Mouse (Mus musculus) testis, postnatal 14 days (tissue): ENCODE measurements around the gene Cyp51.
A peak's percentile ranks its signal among the peaks of the same experiment; 100 is the strongest.
"Not testable (repeated sequence)": the region's sequence is repeated elsewhere in the genome, so short reads cannot be mapped to it uniquely, and the experiment has no call there.

Experiments used
- DNase-seq: peaks from one replicate; pipeline ENCODE4 v3.0.0; 2021; ENCODE audit warnings: low spot score

Cyp51 gene

DNA sequence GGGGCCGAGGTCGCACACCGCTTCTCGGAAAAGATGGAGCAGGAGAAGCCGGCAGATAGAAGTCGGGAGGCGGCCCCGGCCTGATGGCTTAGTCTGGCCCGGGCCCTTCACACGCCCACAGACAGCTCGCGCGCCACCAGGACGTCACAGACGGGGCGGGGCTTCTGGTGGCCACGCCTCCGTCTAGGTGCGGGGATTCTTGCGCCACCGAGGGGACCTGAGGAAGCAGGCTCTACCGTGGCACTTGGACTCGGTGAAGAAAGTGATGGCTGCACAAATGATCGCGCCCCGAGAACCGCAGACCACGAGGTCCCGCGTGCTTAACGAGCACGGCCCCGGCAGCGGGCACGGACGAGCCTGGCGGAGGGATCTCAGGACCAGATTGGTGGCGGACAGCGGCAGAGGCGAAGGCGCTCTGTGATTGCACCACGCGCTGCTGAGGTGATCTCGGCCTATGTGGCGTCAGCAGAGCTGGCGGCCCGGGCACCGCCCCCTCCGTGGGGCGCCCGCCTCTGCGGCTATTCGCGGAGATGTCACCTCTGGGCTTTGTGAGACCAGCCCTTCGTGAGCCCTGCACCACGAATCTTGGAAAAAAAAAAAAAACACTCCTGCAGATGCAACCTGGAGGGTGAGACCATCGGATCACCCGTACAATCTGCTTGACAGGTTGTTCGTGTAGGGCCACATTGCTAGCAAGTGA, at the start of gene Cyp51:
Cyp51 (minus strand) TSS at position 406 of the 700 bp plus-strand sequence.
- DNase-seq, result peak; percentile 89

DNA sequence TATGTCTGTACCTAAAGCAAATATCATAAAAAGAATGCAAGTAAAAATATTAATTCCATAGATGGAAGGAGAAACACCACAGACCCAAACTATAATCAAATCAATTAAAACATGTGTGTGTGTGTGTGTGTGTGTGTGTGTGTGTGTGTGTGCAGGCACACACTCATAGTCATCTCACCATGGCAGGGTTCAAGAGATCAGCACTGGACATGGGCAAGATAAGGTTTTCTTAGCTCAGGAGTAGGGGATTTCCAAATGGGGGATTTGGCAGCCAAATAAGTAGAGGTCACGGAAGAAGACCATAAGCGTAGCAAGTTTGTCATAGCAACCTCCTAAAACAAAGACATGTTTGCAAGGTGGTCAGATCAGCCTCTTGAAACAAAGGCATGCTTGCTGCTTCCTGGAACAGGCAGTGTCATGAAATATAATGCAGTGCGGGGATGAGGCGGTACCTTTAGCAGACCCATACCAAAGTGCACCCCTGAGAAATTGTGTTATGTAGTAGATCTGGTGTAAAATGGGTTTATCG, 8.1 kb upstream of the Cyp51 start:
- no peak for DNase-seq

DNA sequence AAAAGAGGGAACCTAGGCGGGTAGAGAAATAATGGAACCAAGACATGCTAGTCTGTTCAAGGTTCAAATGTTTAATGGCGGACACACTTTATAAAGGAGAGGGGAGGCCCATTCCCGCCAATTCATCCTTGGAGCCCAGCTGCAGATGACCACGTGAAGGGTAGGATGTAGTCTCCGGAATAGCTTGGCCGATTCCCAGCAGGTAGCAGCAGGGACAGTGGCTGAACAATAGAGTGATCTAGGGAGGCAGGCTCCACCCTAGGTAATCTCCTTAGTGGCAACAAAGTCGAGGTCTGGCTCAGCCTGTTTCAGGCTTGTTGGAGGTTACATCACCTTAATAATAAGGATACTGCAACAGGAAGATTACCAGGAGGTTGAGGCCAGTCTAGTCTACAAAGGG, 2.5 kb upstream of the Cyp51 start:
- DNase-seq, result not testable (repeated sequence)

DNA sequence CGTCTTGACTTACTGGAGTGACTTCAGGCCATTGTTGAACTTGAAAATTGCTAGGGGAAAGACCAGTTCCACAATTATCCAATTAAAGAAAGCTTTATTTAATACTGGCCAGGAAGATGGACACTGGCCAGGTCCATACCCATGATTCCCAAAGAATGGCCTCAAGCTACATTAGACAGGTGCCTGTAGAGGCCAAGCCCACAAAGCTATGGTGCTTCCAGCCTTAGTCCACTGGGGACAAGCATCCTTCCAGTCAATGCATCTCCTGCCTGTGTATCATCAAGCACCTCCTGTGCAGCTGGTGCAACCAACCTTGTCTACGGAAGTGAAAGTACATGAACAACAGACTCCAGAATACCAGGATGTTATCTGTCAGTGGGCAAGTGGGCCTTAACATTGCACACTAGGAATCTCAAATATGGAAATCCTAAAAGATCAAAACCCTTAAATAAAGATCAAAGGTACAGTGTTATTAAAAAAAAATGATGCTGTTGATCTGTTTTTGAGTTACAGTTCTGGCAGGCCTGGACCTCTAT, 1.2 kb upstream of the Cyp51 start:
- no peak for DNase-seq

DNA sequence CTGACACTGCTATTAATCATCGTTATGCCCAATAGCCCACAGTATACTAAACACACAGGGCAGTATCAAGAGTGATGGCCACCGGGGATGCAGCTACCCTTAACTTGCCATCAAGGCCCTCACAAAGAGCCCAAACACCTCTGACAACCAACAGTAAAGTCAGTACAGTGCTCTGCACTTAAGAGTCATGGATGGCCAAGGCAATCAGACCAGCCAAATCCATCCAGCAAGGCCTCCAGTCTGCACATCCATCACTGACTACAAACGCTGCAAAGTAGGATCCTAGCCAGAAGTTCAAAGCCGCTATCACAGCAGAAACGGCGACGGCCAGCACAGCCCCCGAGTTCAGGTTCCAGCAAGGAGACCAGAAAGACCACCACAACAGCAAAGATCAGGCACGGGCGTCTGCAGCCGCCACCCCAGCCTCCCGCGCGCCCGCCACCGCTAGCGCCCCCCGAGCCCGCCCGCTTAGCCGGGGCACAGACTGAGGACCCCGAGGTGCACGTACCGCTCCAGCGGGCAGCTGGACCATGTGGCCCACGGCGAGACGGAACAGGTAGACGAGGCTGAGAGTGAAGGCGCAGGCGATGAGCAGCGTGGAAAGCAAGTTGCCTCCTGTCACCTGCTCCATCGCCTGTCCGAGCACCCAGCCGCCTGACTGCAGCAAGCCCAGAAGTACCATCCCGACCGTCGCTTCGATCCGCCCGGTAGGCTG, 763 bp downstream of the Cyp51 start:
- DNase-seq, result no peak

DNA sequence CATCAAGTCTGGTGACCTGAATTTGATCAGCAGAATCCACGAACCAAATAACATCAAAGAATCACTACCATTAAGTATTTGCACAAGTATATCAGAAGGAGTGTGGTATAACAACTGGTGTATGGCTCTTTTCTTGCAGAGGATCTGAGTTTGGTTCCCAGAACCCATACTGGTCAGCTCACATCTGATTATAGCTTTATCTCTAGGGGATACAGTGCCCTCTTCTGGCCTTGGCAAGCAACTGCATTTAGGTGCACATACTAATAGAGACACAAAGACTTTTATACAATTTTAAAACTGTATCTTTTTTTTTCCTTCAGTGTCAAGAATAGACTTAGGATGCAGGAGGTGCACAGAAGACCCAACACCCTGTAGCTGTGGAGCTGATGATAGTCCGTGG, 2.8 kb downstream of the Cyp51 start:
- no peak for DNase-seq

DNA sequence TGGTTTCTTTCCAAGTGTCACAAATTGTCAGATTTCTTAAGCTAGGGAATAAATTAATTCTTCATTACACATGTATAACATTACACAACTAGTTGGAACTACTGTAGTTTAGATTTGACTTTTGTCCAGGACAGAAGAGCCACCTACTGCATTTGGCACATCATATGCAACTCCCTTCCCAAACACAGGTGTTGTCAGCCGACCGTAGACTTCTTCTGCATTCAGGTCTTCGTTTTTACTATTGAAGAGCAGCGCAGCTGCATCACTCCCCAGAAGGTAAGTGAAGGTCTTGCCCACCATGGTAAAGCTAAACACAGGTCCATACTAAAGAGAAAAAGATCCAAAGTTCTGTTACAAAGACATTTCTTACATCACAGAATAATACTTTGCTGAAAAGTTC, 3.5 kb downstream of the Cyp51 start:
- DNase-seq, result no peak

DNA sequence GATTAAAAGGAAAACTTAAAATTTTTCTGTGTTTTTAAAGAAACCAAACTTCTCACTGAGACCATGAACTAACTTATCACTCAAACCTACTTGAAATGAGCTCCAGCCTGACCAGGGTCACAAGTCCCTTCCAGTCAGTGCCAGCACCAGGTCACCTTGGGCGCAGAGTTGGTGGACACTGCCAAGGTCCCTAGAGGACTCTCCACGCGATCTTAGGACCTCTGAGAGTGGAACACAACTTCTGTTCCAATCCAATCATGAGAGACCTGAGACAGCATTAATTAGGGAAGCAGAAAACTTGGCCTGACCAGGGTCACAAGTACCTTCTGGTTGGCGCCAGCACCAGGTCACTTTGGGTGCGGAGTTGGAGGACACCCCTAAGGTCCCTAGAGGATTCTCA, 10.1 kb downstream of the Cyp51 start:
- no peak for DNase-seq

DNA sequence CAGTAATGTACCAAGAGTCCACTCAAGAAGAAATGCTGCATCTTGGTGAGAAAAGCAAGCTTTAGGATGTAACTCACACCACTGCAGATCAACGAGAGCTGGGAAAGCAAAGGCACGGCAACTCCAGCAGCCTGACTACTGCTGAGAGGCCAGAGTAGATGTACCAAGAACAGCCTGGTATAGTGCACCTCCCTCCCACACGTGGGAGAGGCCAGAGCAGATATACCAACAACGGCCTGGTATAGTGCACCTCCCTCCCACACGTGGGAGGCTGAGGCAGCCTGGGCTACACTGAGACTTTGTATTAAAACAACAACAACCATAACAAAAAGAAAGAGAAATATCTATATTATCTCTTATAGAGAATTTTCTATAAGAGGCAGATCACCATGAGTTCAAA, 16.4 kb downstream of the Cyp51 start:
- peak; percentile 15 for DNase-seq

DNA sequence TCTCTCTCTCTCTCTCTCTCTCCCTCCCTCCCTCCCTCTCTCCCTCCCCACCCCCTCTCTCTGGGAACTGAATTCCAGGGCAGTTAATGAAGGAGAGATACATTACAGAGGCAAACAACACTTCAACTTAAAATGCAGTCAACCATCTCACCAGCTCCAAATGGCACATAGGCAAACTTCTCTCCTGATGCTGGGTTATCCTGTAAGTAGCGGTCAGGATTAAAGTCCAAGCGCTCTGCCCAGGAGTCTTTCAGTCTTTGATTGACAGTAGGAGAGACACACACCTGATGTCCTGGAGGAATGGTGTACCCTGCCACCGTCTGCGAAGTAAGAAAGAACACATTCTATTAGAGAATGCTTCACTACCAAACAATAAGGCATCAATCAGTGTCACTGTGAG, 18.2 kb downstream of the Cyp51 start:
- no peak for DNase-seq

DNA sequence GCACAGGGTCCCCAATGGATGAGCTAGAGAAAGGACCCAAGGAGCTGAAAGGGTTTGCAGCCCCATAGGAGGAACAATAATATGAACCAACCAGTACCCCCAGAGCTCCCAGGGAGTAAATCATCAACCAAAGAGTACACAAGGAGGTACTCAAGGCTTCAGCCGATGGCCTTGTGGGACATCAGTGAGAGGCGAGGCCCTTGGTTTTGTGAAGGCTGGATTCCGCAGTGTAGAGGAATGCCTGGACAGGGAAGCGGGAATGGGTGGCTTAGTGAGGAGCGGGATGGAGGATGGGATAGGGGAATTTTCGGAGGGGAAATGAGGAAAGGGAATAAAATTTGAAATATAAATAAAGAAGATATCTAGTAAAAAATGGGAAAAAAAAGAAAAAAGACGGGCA, 19.6 kb downstream of the Cyp51 start:
- DNase-seq, result no peak

DNA sequence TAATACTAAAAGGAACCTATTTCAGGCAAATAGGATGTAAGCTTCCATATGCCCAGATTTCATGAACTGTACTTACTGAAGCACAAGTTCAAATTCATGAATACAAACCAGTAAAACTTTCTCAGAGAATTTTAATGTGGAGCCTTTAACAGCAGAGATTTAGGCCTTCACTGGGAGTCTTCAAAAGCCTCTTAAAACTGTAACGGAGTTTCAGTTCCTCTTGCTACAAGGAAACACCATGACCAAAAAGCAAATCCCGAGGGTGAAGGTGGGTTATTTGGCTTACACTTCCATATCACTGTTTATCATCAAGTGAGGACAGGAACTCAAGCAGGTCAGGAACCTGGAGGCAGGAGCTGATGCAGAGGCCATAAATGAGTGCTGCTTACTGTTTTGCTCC, 23.0 kb downstream of the Cyp51 start:
- DNase-seq, result no peak

DNA sequence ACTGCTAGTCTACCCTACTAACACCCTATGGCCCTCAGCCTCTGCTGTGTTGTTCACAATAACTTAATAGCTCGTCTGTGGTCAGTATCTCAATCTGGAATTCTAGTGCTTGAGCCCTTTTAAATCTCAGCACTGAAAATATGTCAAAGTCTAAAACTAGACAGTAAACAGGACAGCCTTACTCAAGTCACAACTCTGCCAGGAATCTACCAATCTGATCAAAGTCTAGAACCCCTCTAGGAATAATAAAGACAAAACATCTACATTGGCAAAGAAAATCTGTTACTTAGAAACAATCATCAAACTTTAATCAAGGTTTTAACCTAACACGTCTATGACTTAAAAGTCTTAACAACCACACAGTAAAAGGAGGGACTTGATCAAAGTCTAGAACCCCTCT, 23.7 kb downstream of the Cyp51 start:
- DNase-seq, result no peak

DNA sequence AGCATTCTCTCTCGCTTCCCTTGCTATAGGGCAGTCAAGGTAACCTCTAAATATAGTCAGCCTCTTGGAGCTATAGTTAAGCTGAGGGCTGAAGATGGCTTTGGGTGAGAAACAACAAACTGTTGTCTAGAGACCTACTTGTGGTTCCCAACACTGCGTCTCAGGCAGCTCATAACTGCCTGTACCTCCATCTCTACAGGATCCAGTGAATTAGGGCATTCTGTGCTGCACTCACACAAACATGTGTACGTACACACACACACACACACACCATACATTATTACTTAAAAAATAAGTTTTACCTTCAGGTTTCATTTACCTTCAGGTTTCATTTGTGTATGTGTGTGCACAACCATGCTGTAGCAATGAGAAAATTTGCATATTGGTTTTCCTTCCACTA, 25.5 kb downstream of the Cyp51 start:
- no peak for DNase-seq

DNA sequence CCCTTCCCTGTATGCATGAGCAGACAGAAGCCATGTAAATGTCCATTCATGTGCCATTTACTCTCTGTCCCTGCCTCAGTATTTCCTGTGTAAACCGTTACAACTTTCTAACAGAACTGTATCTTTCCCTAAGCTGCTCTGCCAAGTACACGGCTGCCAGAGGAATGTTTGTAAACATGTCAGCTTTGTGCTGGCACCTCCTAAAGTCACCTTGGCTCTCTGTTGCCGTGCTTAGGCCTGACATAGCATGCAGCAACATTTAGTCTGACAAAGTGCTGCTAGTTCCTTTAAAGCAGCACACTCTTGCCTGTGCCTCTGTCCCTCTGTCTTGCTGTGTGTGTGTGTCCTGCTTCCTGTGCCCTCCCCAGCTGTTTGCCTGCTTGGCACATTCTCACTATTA, 37.3 kb downstream of the Cyp51 start:
- no peak for DNase-seq

DNA sequence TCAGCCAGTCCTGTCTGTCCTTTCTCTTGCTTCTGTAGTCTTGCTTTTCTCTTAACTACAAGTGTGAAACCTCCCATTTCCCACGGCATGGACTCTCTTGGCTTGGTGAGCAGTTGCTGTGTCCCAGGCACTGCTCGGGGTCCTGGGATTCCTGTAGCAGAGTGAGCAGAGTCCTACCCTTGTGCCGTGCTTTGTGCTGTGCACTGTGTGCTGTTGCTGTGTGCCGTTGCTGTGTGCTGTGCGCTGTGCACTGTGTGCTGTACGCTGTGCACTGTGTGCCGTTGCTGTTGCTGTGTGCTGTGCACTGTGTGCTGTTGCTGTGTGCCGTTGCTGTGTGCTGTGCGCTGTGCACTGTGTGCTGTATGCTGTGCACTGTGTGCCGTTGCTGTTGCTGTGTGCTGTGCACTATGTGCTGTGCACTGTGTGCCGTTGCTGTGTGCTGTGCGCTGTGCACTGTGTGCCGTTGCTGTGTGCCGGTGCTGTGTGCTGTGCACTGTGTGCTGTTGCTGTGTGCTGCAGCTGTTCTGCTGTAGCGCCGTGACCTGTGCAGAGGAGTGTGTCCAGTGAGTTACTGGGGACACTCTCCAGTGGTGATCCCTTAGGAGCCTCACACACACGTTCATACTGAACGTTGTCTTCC, 38.0 kb downstream of the Cyp51 start:
- DNase-seq, result no peak

DNA sequence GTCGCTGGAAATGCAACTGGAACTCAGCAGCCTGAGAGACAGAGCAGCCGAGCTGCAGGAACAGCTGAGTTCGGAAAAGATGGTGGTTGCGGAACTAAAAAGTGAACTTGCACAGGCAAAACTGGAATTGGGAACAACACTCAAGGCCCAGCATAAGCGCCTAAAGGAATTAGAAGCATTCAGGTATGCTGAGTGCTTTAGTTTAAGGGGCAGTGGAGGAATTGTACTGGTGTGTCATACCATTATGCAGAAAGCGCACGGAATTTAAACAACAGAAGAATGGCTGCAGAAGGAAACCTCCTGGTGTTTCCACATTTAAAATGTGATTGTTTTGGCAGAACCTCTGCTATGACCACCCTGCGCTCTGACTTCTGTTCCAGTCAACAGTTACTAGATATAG, 44.2 kb downstream of the Cyp51 start:
- no peak for DNase-seq

DNA sequence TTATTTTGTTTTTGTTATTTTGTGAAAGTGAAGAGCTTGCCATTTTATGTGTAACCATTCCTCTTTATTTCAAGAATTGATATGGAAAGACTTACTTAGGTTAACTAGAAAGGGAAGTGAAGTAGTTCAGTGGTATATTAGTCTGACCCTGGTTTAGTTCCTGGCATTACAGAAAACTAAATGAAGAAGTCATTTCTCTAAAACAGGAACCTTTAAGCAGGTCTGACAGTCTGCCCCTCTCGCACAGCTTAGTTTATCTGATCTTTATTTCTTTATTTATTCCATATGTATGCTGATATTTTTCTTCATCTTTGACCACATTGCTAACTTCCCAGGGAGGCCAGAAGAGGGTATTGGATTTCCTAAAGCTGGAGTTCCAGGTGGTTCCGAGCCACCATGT, 63.6 kb downstream of the Cyp51 start:
- no peak for DNase-seq

DNA sequence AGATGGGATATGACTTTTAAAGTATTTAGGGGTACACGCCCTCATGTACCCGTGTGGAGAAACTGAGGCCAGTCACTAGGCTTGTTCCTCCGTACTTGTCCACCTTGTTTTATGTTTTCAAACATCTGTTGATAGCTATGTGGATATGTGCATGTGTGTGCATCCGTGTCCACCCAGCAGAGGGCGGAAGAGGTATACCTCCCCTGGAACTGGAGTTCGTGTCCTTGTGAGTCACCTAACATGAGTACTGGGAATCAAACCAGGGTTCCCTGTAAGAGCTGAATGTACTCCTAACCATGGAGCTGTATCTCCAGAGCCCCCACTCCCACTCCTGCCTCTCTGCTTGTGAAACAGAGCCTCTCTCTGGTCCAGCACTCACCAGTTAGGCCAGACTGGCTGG, 64.2 kb downstream of the Cyp51 start:
- no peak for DNase-seq

DNA sequence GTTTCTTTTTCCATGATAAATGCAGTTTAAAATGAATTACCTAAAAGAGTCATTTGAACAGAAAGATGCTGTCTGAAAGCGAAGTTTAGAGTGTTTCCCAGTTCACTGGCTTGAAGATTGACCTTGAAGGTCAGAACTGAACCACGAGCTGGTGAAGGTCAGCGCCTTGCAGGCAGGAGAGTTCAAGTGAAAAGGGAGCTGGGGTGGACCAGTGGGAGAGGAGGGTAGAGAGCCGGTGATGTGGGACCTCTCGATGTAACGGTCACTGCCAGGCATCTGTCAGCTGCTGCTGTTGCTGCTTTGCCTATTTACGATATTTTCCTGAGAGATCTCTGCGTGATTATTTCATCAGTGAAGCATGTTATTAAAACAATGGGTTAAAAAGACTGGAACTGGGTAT, 65.2 kb downstream of the Cyp51 start:
- DNase-seq, result no peak

DNA sequence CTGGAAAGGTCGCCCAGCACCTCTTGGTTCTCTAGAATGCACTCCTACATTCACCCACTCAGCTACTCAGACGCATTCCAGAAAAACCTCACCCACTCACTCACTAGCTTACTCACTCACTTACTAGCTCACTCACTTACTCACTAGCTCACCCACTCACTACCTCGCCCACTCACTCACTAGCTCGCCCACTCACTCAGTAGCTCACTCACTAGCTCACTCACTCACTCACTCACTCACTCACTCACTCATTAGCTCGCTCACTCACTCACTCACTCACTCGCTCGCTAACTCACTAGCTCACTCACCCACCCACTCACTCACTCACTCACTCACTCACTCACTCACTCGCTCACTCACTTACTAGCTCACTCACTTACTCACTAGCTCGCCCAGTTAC, 67.9 kb downstream of the Cyp51 start:
- no peak for DNase-seq

DNA sequence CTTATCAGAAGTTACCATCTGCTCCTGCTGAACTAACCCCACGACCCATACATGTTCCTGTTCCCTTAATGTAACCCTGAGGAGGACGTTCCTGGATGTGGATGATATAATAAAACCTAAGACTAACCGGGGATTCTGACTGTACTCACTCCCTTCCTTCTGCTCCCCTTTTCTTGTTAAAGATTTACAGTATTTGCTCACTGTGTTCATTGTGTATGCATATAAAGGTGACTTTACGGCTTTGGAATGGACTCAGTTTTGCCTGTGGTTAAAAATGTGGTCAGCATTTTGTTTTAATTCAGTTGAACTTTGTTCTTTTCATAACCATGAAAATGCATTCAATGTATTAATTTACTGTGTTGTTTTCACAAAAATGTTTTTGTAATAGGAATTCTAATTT, 72.7 kb downstream of the Cyp51 start:
- no peak for DNase-seq
